Mouse (Mus musculus): ENCODE measurements around the gene Jazf1. TPM values are rescaled to one million over a fixed set of nuclear protein-coding genes. Genes with fewer than 3 reads are reported as not detected.

Gene Jazf1
- 1.9 and 2.2 TPM in 2 replicates for polyA plus RNA-seq (2016; fragmentation: Nextera tagmentation; extraction: Ambion mirVana)

DNA sequence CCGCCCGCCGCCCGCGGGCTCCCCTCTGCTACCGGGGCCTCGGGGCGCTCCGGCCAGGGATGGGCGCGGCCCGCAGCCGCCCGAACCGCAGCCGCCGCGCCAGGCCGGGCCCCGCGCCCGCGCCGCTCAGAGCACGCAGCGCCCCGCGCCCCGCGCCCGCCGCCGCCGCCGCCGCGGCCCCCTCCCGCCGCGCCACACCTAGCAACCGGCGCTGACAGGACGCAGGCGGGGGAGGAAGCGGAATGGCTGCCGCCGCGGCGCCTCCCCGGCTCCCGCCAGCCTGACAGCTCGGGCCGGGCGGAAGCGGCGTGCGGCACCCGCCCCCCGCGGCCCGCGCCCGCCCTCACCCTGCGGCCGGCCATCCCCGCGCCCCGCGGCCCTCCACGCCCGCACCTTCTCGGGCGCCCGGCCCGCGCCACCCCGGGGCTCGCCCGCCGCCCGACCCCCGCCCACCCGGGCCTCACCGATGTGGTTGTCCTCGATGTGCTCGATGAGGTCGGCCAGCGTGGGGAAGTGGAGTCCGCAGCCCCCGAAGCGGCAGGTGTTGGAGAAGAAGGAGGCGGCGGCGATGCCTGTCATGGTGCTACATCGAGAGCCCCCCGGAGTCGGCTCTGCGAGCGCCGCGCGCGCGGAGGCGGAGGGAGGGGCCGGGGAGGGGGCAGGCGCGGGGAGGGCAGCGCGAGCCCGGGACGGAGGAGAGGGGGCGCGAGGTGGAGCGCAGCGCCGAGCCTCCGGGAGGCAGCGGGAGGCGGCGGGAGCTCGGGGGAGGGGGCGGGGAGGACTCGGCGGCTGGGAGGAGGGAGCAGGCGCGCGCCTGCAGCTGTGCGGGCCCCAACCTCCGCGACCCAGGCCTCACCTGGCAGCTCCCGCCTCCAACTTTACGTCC is at the start of gene Jazf1:
Jazf1 (minus strand) TSS at position 643 of the 886 bp plus-strand sequence.
- Histone ChIP-seq H3K27ac (peak within 1 kb of the TSS; percentile 77), H3K9me3 (replicated peaks) (no peaks in the 10 kb centered on the region), H3K4me1 (peaks cover 18% of the 10 kb centered on the region), H3K36me3 (no peaks in the 10 kb centered on the region), H3K4me3 (peak within 1 kb of the TSS; percentile 77), H3K27me3 (ENCODE audit: low read depth, poor library complexity, severe bottlenecking) (peaks cover 86% of the 10 kb centered on the region)
- WGBS, result 6% methylated on average over 128 of the region's 133 CpGs
- peak; percentile 66 for DNase-seq (ENCODE audit: low spot score)

DNA sequence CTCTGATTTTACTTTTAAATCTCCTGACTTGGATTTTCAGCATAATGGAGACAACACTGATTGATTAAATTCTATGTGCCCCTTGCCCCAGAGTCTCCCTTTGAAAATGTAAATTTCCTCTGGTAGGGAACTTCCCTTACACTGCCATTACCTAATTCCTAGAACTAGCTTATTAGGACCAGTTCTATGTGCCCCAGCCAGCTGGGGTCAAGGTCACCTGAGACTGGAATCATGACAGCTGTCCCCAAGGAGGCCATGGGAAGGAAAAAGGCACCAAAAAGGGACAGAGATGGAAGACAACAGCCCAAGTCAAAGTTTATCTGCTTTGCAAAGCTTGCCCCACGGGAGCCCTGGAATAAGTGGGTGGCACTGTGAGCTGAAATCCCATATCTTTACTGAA is 49.4 kb upstream of the Jazf1 start:
- peaks cover 8% of the 10 kb centered on the region; the same call in 1 of the 2 replicates for H3K4me1 ChIP-seq
- no peaks in the 10 kb centered on the region for H3K27me3 ChIP-seq (ENCODE audit: low read depth, poor library complexity, severe bottlenecking)
- no peaks in the 10 kb centered on the region for H3K9me3 ChIP-seq (replicated peaks)
- H3K36me3 ChIP-seq, result no peaks in the 10 kb centered on the region
- H3K27ac ChIP-seq, result no peak overlapping the region
- H3K4me3 ChIP-seq, result no peak overlapping the region
- DNase-seq (ENCODE audit: low spot score), result no peak
- WGBS, result 68% methylated on average over 1 of the region's 1 CpGs

DNA sequence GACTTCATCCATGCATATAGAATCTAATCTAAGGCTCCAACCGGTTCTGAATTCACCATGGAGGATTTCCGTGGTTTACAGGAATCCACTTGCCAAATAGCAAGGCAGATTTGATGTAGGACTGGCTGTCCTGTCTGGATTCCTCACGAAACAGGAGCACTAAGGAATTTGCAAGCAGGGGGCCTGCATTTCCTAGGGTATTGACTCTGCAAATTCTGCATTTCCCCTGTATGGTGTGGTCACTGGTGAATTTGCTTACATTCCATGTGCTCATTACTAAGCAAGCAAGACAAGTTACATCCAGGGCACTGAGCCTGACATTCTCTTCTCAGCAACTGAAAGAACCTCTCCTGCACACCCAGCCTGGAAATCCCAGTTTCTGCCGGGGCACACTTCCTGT is 18.4 kb upstream of the Jazf1 start:
- no peak overlapping the region for H3K4me3 ChIP-seq
- 0 out of 2 replicates have a peak, but pooled peaks cover 2% of the 10 kb centered on the region for H3K27me3 ChIP-seq (ENCODE audit: low read depth, poor library complexity, severe bottlenecking)
- H3K9me3 ChIP-seq (replicated peaks), result no peaks in the 10 kb centered on the region
- no peak overlapping the region for H3K27ac ChIP-seq
- DNase-seq (ENCODE audit: low spot score), result no peak
- 64% methylated on average over 4 of the region's 4 CpGs for WGBS
- no peaks in the 10 kb centered on the region for H3K36me3 ChIP-seq
- peaks cover 11% of the 10 kb centered on the region; the same call in 1 of the 2 replicates for H3K4me1 ChIP-seq

DNA sequence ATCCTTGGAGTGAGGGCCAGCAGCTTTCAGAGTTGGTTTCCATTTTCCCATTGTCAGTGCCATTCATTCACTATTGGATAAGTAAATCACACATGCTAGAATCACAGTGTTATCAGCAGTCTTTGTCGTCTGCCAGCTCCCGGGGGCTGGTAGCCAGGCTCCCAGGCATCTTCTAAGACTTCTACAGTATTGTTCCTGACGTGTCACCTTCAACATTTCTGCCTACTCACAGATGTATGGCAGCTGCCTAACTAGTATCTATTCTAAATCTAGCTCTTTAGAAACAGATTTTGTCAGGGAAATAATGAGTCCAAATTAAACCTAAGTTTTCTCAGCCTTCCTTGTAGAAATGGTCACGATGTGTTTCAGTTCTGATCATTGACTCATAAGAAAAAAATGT is 12.8 kb upstream of the Jazf1 start:
- Histone ChIP-seq H3K27me3 (ENCODE audit: low read depth, poor library complexity, severe bottlenecking) (no peaks in the 10 kb centered on the region), H3K4me1 (no peaks in the 10 kb centered on the region), H3K36me3 (no peaks in the 10 kb centered on the region), H3K27ac (no peak overlapping the region), H3K9me3 (replicated peaks) (no peaks in the 10 kb centered on the region), H3K4me3 (no peak overlapping the region)
- WGBS, result 79% methylated on average over 4 of the region's 4 CpGs
- DNase-seq (ENCODE audit: low spot score), result no peak

DNA sequence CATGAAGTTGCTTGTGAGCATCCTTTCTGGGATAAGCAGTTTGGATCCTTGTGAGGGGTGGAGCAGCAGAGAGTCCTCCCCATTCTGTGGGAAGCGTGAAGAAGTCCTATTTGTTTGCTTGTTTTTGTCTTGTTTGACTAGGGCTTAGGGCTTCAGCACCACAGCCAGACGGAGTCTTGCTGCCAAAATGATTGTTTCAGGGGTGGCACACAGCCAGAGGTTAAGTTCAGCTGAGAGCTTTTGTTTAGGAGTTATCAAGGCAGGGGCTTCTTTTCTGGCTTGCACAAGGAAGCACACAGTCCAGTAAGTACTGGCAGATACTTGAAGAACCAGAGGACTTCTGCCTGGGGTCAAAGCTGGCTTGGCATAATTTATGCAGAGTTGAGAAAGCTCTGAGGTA is 10.2 kb upstream of the Jazf1 start:
- H3K27ac ChIP-seq, result no peak overlapping the region
- H3K27me3 ChIP-seq (ENCODE audit: low read depth, poor library complexity, severe bottlenecking), result no peaks in the 10 kb centered on the region
- no peaks in the 10 kb centered on the region for H3K4me1 ChIP-seq
- no peaks in the 10 kb centered on the region for H3K36me3 ChIP-seq
- WGBS, result 73% methylated on average over 2 of the region's 2 CpGs
- no peaks in the 10 kb centered on the region for H3K9me3 ChIP-seq (replicated peaks)
- no peak overlapping the region for H3K4me3 ChIP-seq
- DNase-seq (ENCODE audit: low spot score), result no peak

DNA sequence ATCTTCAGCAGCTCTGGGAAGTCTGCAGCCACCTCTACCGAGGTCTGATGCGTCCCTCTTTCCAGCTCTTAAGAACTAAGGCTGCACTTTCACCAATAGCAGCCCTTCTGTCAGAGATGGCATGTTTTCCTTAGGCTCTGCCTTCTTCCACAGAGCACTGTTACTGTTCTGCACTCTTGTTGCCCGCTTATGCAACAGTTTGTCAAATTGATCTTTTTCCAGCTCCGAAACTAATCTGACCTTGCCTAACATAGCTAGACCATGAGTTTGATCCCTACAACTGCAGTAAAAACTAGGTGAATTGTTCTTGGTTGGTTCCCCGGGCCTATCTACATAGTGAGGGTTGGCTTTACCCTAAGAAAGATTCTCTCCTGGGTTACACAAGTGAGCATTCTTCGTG is 3.3 kb upstream of the Jazf1 start:
- H3K27me3 ChIP-seq (ENCODE audit: low read depth, poor library complexity, severe bottlenecking), result peaks cover 65% of the 10 kb centered on the region
- no peak overlapping the region for H3K4me3 ChIP-seq
- WGBS, result 85% methylated on average over 6 of the region's 6 CpGs
- no peak overlapping the region for H3K27ac ChIP-seq
- no peaks in the 10 kb centered on the region for H3K9me3 ChIP-seq (replicated peaks)
- H3K4me1 ChIP-seq, result peaks cover 18% of the 10 kb centered on the region
- no peak for DNase-seq (ENCODE audit: low spot score)
- H3K36me3 ChIP-seq, result no peaks in the 10 kb centered on the region

DNA sequence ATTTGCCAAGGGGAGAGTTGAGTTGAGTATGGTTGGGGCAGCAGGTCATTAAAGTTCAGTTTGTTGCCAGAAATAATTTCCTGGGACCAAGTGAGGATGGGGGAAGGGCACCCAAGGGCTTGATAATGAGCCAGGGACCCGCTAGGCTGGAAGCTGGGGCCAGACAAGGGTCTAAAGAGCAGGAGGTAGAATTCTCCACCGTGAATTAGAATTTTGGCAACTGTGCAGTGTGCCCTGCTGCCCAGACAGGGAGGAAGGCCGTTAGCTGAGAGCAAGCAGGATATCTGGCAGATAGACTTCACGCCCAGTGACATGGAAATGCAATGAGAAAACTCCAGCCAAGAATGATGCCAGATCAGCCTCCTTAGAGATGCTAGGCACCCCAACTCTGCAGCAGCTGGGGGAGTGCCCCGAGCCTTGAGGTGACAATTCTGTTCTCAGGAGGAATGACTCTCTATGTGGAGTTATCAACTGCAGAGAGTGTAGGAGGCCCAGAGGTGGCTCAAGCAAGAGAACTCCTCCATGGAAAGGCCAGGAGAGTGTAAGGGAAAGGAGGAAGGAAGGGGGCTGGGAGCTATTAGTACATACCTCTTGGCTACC is 1.6 kb upstream of the Jazf1 start:
- Histone ChIP-seq H3K9me3 (replicated peaks) (no peaks in the 10 kb centered on the region), H3K27me3 (ENCODE audit: low read depth, poor library complexity, severe bottlenecking) (peaks cover 82% of the 10 kb centered on the region), H3K36me3 (no peaks in the 10 kb centered on the region), H3K27ac (no peak overlapping the region), H3K4me3 (no peak overlapping the region), H3K4me1 (peaks cover 18% of the 10 kb centered on the region)
- DNase-seq (ENCODE audit: low spot score), result no peak
- WGBS, result 37% methylated on average over 5 of the region's 5 CpGs

DNA sequence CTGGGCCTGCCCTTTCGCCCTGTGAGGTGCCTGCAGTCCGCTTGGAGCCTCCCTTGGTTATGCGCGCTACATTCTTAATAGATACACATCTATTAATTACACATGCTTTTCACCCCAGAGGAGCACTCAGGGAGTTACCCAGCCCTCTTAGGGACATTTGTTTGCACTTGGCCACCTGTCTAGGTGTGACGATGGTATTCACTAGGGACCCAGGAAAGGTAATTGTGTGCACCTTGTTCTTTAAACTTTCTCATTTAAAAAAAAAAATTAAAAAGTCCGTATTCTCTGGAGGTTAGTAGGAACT is 396 bp upstream of the Jazf1 start:
- H3K27ac ChIP-seq, result peak overlapping the region; percentile 77; the same call in 1 of the 2 replicates
- H3K27me3 ChIP-seq (ENCODE audit: low read depth, poor library complexity, severe bottlenecking), result peaks cover 89% of the 10 kb centered on the region
- H3K9me3 ChIP-seq (replicated peaks), result no peaks in the 10 kb centered on the region
- H3K4me1 ChIP-seq, result peaks cover 18% of the 10 kb centered on the region
- DNase-seq (ENCODE audit: low spot score), result no peak
- 4% methylated on average over 6 of the region's 6 CpGs for WGBS
- H3K36me3 ChIP-seq, result no peaks in the 10 kb centered on the region
- H3K4me3 ChIP-seq, result peak overlapping the region; percentile 77

DNA sequence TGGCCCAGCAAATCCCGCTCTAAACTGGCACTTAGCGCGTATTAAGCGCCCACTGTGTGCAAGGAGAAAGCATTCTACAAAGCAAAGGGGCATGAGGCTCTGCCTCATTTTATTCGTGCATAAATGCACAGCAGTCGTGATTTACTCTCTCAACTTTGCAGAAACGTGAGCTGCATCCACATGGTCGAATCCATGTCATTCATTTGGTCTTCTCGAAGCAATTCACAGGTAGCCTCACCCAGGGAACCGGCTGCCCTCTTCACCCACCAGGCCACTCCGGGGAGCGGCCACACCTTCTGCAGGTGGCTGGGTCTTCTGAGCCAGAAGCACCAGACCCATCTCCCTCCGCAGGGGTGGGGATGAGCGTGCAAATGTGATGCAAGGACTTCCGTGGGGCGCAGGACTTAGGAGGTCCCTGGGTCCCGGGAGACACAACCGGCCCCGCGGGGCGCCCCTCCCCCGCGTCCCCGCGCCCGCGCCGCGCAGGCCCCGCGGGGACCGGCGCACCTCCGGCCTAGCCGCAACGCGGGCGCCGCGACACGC is 914 bp downstream of the Jazf1 start:
- Histone ChIP-seq H3K27me3 (ENCODE audit: low read depth, poor library complexity, severe bottlenecking) (peaks cover 86% of the 10 kb centered on the region), H3K27ac (peak overlapping the region; percentile 77; the same call in 1 of the 2 replicates), H3K4me3 (peak overlapping the region; percentile 77), H3K9me3 (replicated peaks) (no peaks in the 10 kb centered on the region), H3K4me1 (peaks cover 18% of the 10 kb centered on the region), H3K36me3 (no peaks in the 10 kb centered on the region)
- WGBS, result 4% methylated on average over 38 of the region's 41 CpGs
- peak; percentile 43 for DNase-seq (ENCODE audit: low spot score)

DNA sequence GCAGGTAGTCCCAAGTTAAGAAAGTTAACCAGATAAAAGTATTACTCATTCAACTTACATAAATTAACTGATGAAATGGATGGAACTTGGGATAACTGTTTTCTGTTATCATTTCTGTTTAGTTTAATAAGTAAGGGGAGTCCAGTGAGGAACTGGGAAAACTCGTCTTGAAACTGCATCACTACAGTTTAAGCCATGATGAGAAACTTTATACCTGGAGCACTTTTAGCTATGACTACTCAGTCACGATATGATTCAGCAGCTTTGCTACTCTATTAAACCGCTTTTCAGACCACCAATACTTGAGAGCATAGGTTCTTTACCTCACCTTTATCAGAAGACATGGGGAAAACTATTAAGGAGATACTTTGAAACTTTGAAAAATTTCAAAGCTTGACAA is 1.5 kb downstream of the Jazf1 start:
- H3K9me3 ChIP-seq (replicated peaks), result no peaks in the 10 kb centered on the region
- H3K27me3 ChIP-seq (ENCODE audit: low read depth, poor library complexity, severe bottlenecking), result peaks cover 80% of the 10 kb centered on the region
- no peak overlapping the region for H3K27ac ChIP-seq
- H3K4me1 ChIP-seq, result peaks cover 18% of the 10 kb centered on the region
- peak overlapping the region; percentile 77; the same call in 1 of the 2 replicates for H3K4me3 ChIP-seq
- H3K36me3 ChIP-seq, result no peaks in the 10 kb centered on the region
- WGBS, result 54% methylated on average over 3 of the region's 3 CpGs
- DNase-seq (ENCODE audit: low spot score), result no peak

DNA sequence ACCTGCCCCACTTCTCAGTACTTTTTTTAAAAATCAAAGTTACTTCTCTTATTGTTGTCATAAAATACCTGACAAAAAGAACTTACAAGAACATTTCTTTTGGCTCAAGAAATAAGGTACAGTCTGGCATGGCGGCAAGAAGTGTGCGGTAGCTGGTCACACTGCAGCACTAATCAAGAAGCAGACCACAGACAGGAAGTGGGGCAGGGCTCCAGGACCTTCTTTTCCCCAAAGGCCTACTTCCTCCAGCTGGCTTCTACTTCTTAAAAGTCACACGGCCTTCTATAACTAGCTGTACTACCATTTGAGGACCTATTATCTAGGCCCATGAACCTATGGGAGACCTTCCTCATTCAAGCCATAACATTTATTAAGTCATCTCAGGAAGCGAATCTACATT is 4.4 kb downstream of the Jazf1 start:
- 92% methylated on average over 4 of the region's 4 CpGs for WGBS
- peaks cover 58% of the 10 kb centered on the region for H3K27me3 ChIP-seq (ENCODE audit: low read depth, poor library complexity, severe bottlenecking)

DNA sequence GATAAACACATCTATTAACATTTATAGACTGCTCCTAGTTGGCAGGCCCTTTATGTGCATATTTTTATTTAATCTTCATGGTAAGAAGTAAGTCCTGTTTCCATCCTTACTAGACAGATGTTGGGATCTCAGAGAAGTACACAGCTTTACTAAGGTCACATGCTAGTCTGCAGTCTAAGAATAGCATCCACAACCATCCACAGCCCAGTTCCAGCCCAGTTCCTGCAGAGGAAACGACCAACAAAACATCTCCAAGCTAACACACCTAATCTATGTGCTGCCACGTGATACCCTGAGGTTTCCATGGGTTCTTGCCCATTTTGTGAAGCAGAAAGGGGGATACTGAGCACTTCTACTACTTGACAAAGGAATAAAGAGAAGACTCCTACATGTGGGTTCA is 13.5 kb downstream of the Jazf1 start:
- H3K27me3 ChIP-seq (ENCODE audit: low read depth, poor library complexity, severe bottlenecking), result no peaks in the 10 kb centered on the region
- no peak for DNase-seq (ENCODE audit: low spot score)
- no peaks in the 10 kb centered on the region for H3K9me3 ChIP-seq (replicated peaks)
- no peaks in the 10 kb centered on the region for H3K36me3 ChIP-seq
- no peaks in the 10 kb centered on the region for H3K4me1 ChIP-seq
- no peak overlapping the region for H3K4me3 ChIP-seq
- WGBS, result 69% methylated on average over 2 of the region's 2 CpGs
- no peak overlapping the region for H3K27ac ChIP-seq

More for the DNA sequence above, 4.4 kb downstream of the Jazf1 start:
- no peak overlapping the region for H3K27ac ChIP-seq
- H3K9me3 ChIP-seq (replicated peaks), result no peaks in the 10 kb centered on the region
- H3K36me3 ChIP-seq, result no peaks in the 10 kb centered on the region
- no peak for DNase-seq (ENCODE audit: low spot score)
- no peak overlapping the region for H3K4me3 ChIP-seq
- H3K4me1 ChIP-seq, result peaks cover 10% of the 10 kb centered on the region

DNA sequence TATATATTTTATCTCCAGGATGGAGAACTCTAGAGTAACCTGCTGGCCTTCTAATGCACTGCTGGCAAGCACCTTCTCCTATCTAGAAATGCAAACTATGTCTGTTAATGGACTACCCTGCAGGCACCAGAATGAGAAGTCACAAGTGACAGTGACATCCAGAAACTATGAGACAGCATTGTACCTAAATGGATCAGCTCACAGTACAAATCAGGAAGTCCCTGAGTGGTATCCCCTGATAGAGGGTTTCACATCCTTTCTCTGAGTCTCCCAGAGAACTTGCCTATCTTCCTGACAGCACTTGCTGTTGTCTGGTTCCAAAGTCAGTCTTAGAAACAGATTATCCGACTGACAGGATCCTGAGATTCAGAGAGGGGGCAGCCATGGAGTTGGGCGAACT is 22.9 kb downstream of the Jazf1 start:
- Histone ChIP-seq H3K4me3 (no peak overlapping the region), H3K27ac (no peak overlapping the region), H3K36me3 (no peaks in the 10 kb centered on the region), H3K9me3 (replicated peaks) (no peaks in the 10 kb centered on the region), H3K27me3 (ENCODE audit: low read depth, poor library complexity, severe bottlenecking) (no peaks in the 10 kb centered on the region), H3K4me1 (no peaks in the 10 kb centered on the region; the same call in 1 of the 2 replicates)
- 90% methylated on average over 2 of the region's 2 CpGs for WGBS
- no peak for DNase-seq (ENCODE audit: low spot score)

All from limb, embryonic 10.5 days (tissue).